Mouse (Mus musculus): Measurements from ENCODE around the gene Ccdc13. TPM values are rescaled to one million over a fixed set of nuclear protein-coding genes. Genes with fewer than 3 reads are reported as not detected.
A peak's percentile ranks its signal among the peaks of the same experiment; 100 is the strongest.

Ccdc13 gene
- polyA plus RNA-seq, 1 experiment from 2014 or later: 1.1 TPM

DNA sequence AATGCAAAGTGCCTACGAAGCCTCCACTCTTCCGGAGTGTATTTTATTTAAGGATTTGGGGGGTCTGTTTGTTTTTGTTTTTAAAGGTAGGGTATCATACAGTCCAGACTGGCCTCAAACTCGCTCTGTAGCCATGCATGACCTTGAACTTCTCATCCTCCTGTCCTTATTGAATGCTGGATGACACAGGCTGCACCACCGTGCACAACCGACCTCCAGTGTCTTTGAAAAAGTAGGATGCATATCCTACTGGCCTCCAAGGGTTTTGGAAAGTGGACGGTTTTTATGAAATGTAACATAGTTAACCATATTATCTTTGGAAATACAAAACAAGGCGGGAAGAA, 333 bp upstream of the Ccdc13 start:
- peak overlapping the region; percentile 88 for H3K4me2 ChIP-seq (replicated peaks)
- H3K36me3 ChIP-seq: no peaks in the 10 kb centered on the region
- 34% methylated on average over 7 of the region's 7 CpGs for WGBS
- H3K27me3 ChIP-seq (replicated peaks): no peaks in the 10 kb centered on the region
- no peak overlapping the region for H3K27ac ChIP-seq
- H3K9ac ChIP-seq: peak overlapping the region; percentile 9
- H3K9me3 ChIP-seq: 0 out of 2 replicates have a peak, but pooled peaks cover 4% of the 10 kb centered on the region
- H3K4me1 ChIP-seq (replicated peaks): 0 out of 2 replicates have a peak, but pooled peaks cover 6% of the 10 kb centered on the region
- H3K4me3 ChIP-seq (replicated peaks): peak overlapping the region; percentile 46
- peak; percentile 41; the same call in 1 of the 2 replicates for ATAC-seq

DNA sequence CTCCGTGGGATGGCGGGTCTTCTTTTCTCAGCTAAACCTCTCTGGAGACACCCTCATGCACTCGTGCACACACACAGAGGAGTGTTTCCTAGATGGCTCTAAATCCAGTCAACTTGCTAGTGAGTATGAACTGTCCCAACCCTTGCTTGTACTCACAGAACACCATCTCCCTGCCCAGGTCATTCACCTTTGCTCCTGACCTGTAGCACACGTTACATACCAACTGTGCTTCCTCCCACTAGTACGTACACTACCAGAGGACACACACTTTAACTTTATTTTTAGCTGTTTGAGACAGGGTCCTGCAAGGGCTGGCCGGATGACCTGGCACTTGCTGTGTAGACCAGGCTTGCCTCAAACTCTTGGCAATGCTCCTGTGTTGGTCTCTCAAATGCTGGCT, 1.3 kb downstream of the Ccdc13 start:
- Histone ChIP-seq H3K36me3 (no peaks in the 10 kb centered on the region), H3K9me3 (0 out of 2 replicates have a peak, but pooled peaks cover 4% of the 10 kb centered on the region), H3K27ac (no peak overlapping the region), H3K27me3 (replicated peaks) (no peaks in the 10 kb centered on the region), H3K4me1 (replicated peaks) (0 out of 2 replicates have a peak, but pooled peaks cover 6% of the 10 kb centered on the region), H3K4me2 (replicated peaks) (no peak overlapping the region), H3K4me3 (replicated peaks) (no peak overlapping the region), H3K9ac (no peak overlapping the region)
- ATAC-seq: no peak
- WGBS: 87% methylated on average over 6 of the region's 6 CpGs

GRCm38 (mm10) chr9:121833825-121834224, 5.4 kb downstream of the Ccdc13 start:
- ATAC-seq: no peak
- Histone ChIP-seq H3K4me3 (replicated peaks) (no peak overlapping the region), H3K9ac (no peak overlapping the region), H3K9me3 (0 out of 2 replicates have a peak, but pooled peaks cover 4% of the 10 kb centered on the region), H3K27me3 (replicated peaks) (no peaks in the 10 kb centered on the region), H3K36me3 (no peaks in the 10 kb centered on the region), H3K27ac (no peak overlapping the region), H3K4me2 (replicated peaks) (no peak overlapping the region), H3K4me1 (replicated peaks) (0 out of 2 replicates have a peak, but pooled peaks cover 2% of the 10 kb centered on the region)
- 75% methylated on average over 11 of the region's 11 CpGs for WGBS

DNA sequence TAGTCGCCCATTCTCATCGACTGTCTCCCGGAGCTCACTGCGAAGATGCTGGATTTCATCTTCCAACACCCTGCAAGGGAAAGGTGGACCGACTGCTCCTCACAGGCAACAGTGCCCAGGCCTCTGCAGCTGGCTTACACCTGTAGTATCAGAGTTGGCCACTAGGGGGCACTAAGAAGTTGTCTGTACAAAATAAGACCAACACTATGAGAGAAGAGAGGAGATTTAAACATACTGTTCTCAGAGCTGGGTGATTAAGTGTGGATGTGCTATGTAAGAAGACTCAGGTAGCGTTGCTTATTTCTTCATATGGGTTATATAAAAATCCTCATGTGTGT, 8.3 kb downstream of the Ccdc13 start:
- Histone ChIP-seq H3K9ac (no peak overlapping the region), H3K4me1 (replicated peaks) (no peaks in the 10 kb centered on the region), H3K36me3 (no peaks in the 10 kb centered on the region), H3K4me3 (replicated peaks) (no peak overlapping the region), H3K9me3 (0 out of 2 replicates have a peak, but pooled peaks cover 4% of the 10 kb centered on the region), H3K27me3 (replicated peaks) (no peaks in the 10 kb centered on the region), H3K4me2 (replicated peaks) (no peak overlapping the region), H3K27ac (no peak overlapping the region)
- peak; percentile 69 for ATAC-seq
- WGBS: 31% methylated on average over 6 of the region's 6 CpGs

GRCm38 (mm10) chr9:121830243-121830955, 8.9 kb downstream of the Ccdc13 start:
- Histone ChIP-seq H3K4me3 (replicated peaks) (no peak overlapping the region), H3K36me3 (no peaks in the 10 kb centered on the region), H3K27me3 (replicated peaks) (no peaks in the 10 kb centered on the region), H3K4me1 (replicated peaks) (no peaks in the 10 kb centered on the region), H3K9ac (no peak overlapping the region), H3K27ac (no peak overlapping the region), H3K9me3 (0 out of 2 replicates have a peak, but pooled peaks cover under 1% of the 10 kb centered on the region), H3K4me2 (replicated peaks) (no peak overlapping the region)
- 82% methylated on average over 6 of the region's 6 CpGs for WGBS
- ATAC-seq: no peak

GRCm38 (mm10) chr9:121829270-121829992, 9.8 kb downstream of the Ccdc13 start:
- no peak overlapping the region for H3K9ac ChIP-seq
- no peak overlapping the region for H3K27ac ChIP-seq
- no peak overlapping the region for H3K4me3 ChIP-seq (replicated peaks)
- H3K4me1 ChIP-seq (replicated peaks): no peaks in the 10 kb centered on the region
- WGBS: 60% methylated on average over 7 of the region's 7 CpGs
- H3K4me2 ChIP-seq (replicated peaks): no peak overlapping the region
- no peaks in the 10 kb centered on the region for H3K36me3 ChIP-seq
- no peaks in the 10 kb centered on the region for H3K9me3 ChIP-seq
- no peak for ATAC-seq
- no peaks in the 10 kb centered on the region for H3K27me3 ChIP-seq (replicated peaks)

DNA sequence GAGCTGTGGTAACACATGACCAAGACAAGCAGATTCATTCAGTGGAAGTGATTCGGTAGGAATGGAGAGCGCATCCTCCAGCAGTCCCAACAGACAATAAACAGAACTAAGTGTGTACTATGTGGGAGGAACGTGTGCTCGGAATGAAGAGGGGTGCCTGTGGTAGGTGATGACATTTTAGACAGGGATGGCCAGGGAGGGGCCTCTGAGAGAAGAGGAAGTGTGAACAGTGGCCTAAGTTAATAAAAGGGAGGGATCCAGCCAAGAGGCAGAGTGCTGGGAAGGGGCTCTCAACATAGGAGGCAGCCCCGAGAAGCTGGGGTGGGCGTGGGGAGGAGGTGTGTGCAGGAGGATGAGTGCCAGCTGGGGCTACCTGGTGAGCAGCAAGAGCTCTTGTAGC, 10.9 kb downstream of the Ccdc13 start:
- no peaks in the 10 kb centered on the region for H3K4me1 ChIP-seq (replicated peaks)
- no peak overlapping the region for H3K27ac ChIP-seq
- WGBS: 57% methylated on average over 6 of the region's 6 CpGs
- H3K36me3 ChIP-seq: no peaks in the 10 kb centered on the region
- no peaks in the 10 kb centered on the region for H3K9me3 ChIP-seq
- no peaks in the 10 kb centered on the region for H3K27me3 ChIP-seq (replicated peaks)
- no peak for ATAC-seq
- H3K4me2 ChIP-seq (replicated peaks): no peak overlapping the region
- H3K4me3 ChIP-seq (replicated peaks): no peak overlapping the region
- no peak overlapping the region for H3K9ac ChIP-seq

DNA sequence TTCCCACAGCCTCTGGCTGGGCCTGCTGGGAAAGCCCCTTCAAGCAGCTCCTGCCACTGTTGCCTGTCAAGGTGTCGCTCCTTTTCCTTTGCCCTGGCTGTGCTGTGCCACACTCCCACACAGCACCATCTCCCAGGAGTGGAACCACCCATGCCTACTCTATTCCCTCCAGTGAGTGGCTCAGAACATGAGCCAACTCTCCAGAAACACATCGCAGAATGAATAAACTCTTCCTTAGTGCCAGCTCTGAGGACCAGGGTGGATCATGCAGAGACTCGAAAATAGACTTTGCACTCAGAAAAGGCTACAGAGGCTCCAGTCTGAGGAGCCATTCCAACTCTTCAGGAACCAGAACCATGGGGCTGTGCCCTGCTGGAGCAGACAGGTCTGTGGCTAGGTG, 12.9 kb downstream of the Ccdc13 start:
- Histone ChIP-seq H3K4me1 (replicated peaks) (no peaks in the 10 kb centered on the region), H3K27ac (no peak overlapping the region), H3K4me2 (replicated peaks) (no peak overlapping the region), H3K36me3 (no peaks in the 10 kb centered on the region), H3K9ac (no peak overlapping the region), H3K27me3 (replicated peaks) (no peaks in the 10 kb centered on the region), H3K9me3 (no peaks in the 10 kb centered on the region), H3K4me3 (replicated peaks) (no peak overlapping the region)
- no peak for ATAC-seq
- 86% methylated on average over 3 of the region's 3 CpGs for WGBS

DNA sequence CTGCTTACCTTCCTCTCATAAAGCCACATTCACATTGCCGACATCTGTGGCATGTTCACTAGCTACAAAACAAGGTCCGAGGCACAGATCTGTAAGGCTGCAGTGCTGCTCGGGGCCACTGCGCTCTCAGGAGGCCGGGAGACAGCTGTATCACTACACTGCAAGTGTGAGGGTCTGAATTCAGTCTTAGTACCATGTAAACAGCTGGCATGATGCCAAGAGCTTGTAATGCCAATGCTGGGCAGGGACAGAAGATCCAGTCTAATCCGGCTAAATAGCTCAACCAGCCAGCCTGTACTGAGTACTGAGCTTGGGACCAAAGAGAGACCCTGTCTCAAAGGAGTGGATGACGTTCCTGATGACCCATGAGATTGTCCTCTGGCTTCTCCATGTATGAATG, 15.3 kb downstream of the Ccdc13 start:
- Histone ChIP-seq H3K9me3 (no peaks in the 10 kb centered on the region), H3K27me3 (replicated peaks) (no peaks in the 10 kb centered on the region), H3K4me1 (replicated peaks) (0 out of 2 replicates have a peak, but pooled peaks cover 3% of the 10 kb centered on the region), H3K4me2 (replicated peaks) (no peak overlapping the region), H3K27ac (no peak overlapping the region), H3K4me3 (replicated peaks) (no peak overlapping the region), H3K36me3 (no peaks in the 10 kb centered on the region), H3K9ac (no peak overlapping the region)
- no peak for ATAC-seq
- 81% methylated on average over 7 of the region's 7 CpGs for WGBS

DNA sequence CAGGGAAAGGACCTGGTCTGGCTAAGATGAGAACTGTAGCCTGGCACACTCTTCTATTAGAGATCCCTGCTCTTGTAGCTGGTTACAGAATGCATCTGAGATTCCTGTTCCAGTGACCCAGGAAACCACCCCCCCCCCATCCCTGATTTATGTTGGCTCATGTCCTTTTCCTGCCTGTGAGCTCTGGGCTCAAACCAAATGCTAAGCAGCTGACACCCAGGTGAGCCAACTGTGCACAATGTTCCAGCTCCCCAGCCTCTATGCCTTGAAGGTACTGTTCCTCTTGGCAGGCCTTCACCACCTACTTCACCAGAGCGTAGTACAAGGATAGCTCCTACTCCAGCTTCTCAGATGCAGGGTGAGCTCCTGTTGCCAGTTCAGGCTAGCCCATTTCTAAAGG, 16.2 kb downstream of the Ccdc13 start:
- no peaks in the 10 kb centered on the region for H3K36me3 ChIP-seq
- no peak overlapping the region for H3K4me2 ChIP-seq (replicated peaks)
- no peak overlapping the region for H3K27ac ChIP-seq
- H3K4me3 ChIP-seq (replicated peaks): no peak overlapping the region
- H3K27me3 ChIP-seq (replicated peaks): no peaks in the 10 kb centered on the region
- no peaks in the 10 kb centered on the region for H3K9me3 ChIP-seq
- H3K4me1 ChIP-seq (replicated peaks): 0 out of 2 replicates have a peak, but pooled peaks cover 3% of the 10 kb centered on the region
- WGBS: 89% methylated on average over 1 of the region's 1 CpGs
- no peak overlapping the region for H3K9ac ChIP-seq
- ATAC-seq: no peak

- Histone ChIP-seq H3K4me2 (replicated peaks) (no peak overlapping the region), H3K9ac (no peak overlapping the region), H3K27me3 (replicated peaks) (no peaks in the 10 kb centered on the region), H3K9me3 (no peaks in the 10 kb centered on the region), H3K27ac (no peak overlapping the region), H3K36me3 (no peaks in the 10 kb centered on the region), H3K4me3 (replicated peaks) (no peak overlapping the region), H3K4me1 (replicated peaks) (0 out of 2 replicates have a peak, but pooled peaks cover 3% of the 10 kb centered on the region)
- WGBS: 65% methylated on average over 6 of the region's 6 CpGs
- ATAC-seq: no peak
These were observed 16.7 kb downstream of the Ccdc13 start for GRCm38 (mm10) chr9:121822585-121822991.

GRCm38 (mm10) chr9:121820765-121821164, 18.5 kb downstream of the Ccdc13 start:
- Histone ChIP-seq H3K27ac (no peak overlapping the region), H3K4me2 (replicated peaks) (no peak overlapping the region), H3K27me3 (replicated peaks) (no peaks in the 10 kb centered on the region), H3K36me3 (no peaks in the 10 kb centered on the region), H3K4me3 (replicated peaks) (no peak overlapping the region), H3K9me3 (no peaks in the 10 kb centered on the region), H3K4me1 (replicated peaks) (0 out of 2 replicates have a peak, but pooled peaks cover 3% of the 10 kb centered on the region), H3K9ac (no peak overlapping the region)
- WGBS: 66% methylated on average over 5 of the region's 5 CpGs
- no peak for ATAC-seq

All from intestine, embryonic 15.5 days (tissue).